Mouse (Mus musculus) embryonic fibroblast, embryonic 13.5 days (primary cell): Measurements from ENCODE around the gene Pear1. TPM values are rescaled to one million over a fixed set of nuclear protein-coding genes. Genes with fewer than 3 reads are reported as not detected.

Source experiments
- H3K27ac ChIP-seq: 2 replicates; pipeline ENCODE4 v1.5.1; 2012; ENCODE audit warnings: low read length, control low read depth, inconsistent platforms; ENCODE audit not compliant: insufficient read depth
- H3K4me1 ChIP-seq: 2 replicates; pipeline ENCODE4 v1.6.1; 2011; ENCODE audit warnings: low read length; ENCODE audit not compliant: control insufficient read depth, insufficient read depth
- H3K4me3 ChIP-seq: 2 replicates; pipeline ENCODE4 v1.5.1; 2011; ENCODE audit warnings: mild to moderate bottlenecking, control low read depth, low read length; ENCODE audit not compliant: insufficient read depth
- CTCF ChIP-seq: IDR thresholded peaks from 2 replicates; pipeline ENCODE4 v1.5.1; 2011; ENCODE audit warnings: mild to moderate bottlenecking, control low read depth, low read length, moderate library complexity, borderline replicate concordance; ENCODE audit not compliant: insufficient read depth
- POLR2A ChIP-seq: IDR thresholded peaks from 2 replicates; pipeline ENCODE4 v1.6.1; 2011; ENCODE audit warnings: low read depth, mild to moderate bottlenecking, control low read depth, low read length, moderate library complexity
- polyA plus RNA-seq: library from polyadenylated mRNA; stranded (reverse); fragments of >200 nt; gene quantifications from 2 replicates; pipeline ENCODE4 v1.2.4, GENCODE M21; 2011; ENCODE audit warnings: low read depth; ENCODE audit not compliant: missing spikeins, insufficient read length

The Pear1 gene
- polyA plus RNA-seq, 1 experiment, result 74.0 TPM

- no peak overlapping the region for H3K27ac ChIP-seq
Observed at GRCm38 (mm10) chr3:87789768-87790167, 34.3 kb downstream of the Pear1 start.

GRCm38 (mm10) chr3:87789248-87789647 lies 34.9 kb downstream of the Pear1 start:
- Histone ChIP-seq H3K27ac (no peak overlapping the region), H3K4me3 (no peak overlapping the region), H3K4me1 (no peaks in the 10 kb centered on the region)
- TF ChIP-seq CTCF, result no peak
- TF ChIP-seq POLR2A, result no peak

More at GRCm38 (mm10) chr3:87789768-87790167, 34.3 kb downstream of the Pear1 start:
- Histone ChIP-seq H3K4me1 (no peaks in the 10 kb centered on the region), H3K4me3 (no peak overlapping the region)
- no peak for TF ChIP-seq POLR2A
- no peak for TF ChIP-seq CTCF

DNA sequence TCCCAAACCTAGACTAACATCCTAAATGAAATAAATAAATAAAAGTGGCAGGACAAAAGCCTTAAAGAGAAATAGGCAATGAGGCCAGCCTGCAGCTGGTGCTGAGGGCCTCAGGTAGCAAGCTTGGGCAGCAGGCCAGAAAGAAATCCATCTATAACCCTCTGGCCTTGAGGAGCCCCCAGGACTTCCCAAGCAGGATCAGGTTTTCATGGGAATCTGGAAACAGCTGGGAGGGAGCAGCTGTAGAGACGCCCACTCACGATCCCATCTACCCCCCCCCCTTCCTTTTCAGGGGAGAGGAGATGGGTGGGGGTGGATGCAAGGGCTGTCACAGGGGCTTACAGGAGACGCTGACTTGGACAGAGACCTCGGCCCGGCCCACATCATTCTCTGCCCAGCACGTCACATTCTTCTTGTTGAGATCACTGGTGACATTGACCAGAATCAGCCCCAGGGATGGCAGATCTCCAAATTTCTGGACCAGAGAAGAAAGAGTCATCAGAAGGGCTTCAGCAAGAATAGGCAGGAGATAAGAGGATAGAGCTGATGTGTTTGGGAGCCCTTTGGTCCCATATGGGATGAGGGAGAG lies 38.4 kb downstream of the Pear1 start:
- Histone ChIP-seq H3K4me1 (no peaks in the 10 kb centered on the region), H3K4me3 (no peak overlapping the region), H3K27ac (no peak overlapping the region)
- TF ChIP-seq POLR2A (no peak), CTCF (no peak)

- Histone ChIP-seq H3K4me1 (no peaks in the 10 kb centered on the region), H3K27ac (no peak overlapping the region), H3K4me3 (no peak overlapping the region)
- no peak for TF ChIP-seq POLR2A
- no peak for TF ChIP-seq CTCF
Observed at GRCm38 (mm10) chr3:87785156-87785555, 39.0 kb downstream of the Pear1 start.

- H3K4me3 ChIP-seq, result no peak overlapping the region
- TF ChIP-seq CTCF, result no peak
- TF ChIP-seq POLR2A, result no peak
- no peak overlapping the region for H3K27ac ChIP-seq
- no peaks in the 10 kb centered on the region for H3K4me1 ChIP-seq
Observed at GRCm38 (mm10) chr3:87783282-87784023, 40.7 kb downstream of the Pear1 start.

DNA sequence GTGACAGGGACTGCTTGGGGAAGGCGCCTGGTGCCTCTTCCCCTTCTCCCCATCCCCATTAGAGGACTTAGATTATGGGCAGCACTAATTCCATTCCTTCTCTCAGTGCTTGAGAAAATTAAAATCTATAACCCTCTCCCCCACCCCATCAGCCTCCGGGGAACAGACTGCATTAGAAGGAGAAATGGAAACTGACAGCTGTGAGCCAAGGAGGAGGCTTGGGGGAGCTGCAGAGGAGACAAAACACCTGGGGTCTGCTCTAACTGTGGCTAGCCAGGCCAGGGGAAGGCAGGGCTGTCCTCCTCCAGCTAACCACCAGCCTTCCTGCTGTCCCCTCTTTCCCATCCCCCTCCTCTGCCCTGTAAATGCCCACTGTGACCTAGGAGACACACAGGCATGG lies 45.0 kb downstream of the Pear1 start:
- no peak overlapping the region for H3K4me3 ChIP-seq
- no peak overlapping the region for H3K27ac ChIP-seq
- no peak for TF ChIP-seq POLR2A
- TF ChIP-seq CTCF, result no peak
- no peaks in the 10 kb centered on the region for H3K4me1 ChIP-seq

GRCm38 (mm10) chr3:87778283-87778682 lies 45.8 kb downstream of the Pear1 start:
- TF ChIP-seq CTCF (no peak), POLR2A (no peak)
- no peak overlapping the region for H3K4me3 ChIP-seq

DNA sequence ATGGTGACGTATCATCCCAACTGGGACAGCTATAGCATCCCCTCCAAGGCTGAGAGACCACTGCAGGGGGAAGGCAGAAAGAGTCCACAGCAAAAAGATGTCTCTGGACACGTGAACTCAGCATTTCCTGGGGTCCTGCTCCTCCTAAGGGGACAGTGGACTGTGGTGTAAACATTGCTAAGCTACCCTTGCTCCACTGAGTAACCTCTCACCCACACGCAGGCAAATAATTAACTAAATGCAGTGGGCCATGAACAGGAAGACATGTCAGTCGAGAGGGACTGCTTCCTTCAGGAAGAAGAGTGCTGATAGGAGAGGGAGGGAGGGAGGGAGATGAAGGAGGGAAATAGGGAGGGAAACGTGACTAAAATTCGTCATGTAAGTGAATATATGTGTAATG lies 53.0 kb downstream of the Pear1 start:
- no peak overlapping the region for H3K27ac ChIP-seq
- no peak overlapping the region for H3K4me3 ChIP-seq
- TF ChIP-seq POLR2A (no peak), CTCF (no peak)
- H3K4me1 ChIP-seq, result 0 out of 2 replicates have a peak, but pooled peaks cover 5% of the 10 kb centered on the region

More at GRCm38 (mm10) chr3:87778283-87778682, 45.8 kb downstream of the Pear1 start:
- Histone ChIP-seq H3K27ac (no peak overlapping the region), H3K4me1 (no peaks in the 10 kb centered on the region)

GRCm38 (mm10) chr3:87770280-87770679 lies 53.8 kb downstream of the Pear1 start:
- no peak overlapping the region for H3K27ac ChIP-seq
- 0 out of 2 replicates have a peak, but pooled peaks cover 6% of the 10 kb centered on the region for H3K4me1 ChIP-seq
- no peak overlapping the region for H3K4me3 ChIP-seq
- TF ChIP-seq CTCF (no peak), POLR2A (no peak)

DNA sequence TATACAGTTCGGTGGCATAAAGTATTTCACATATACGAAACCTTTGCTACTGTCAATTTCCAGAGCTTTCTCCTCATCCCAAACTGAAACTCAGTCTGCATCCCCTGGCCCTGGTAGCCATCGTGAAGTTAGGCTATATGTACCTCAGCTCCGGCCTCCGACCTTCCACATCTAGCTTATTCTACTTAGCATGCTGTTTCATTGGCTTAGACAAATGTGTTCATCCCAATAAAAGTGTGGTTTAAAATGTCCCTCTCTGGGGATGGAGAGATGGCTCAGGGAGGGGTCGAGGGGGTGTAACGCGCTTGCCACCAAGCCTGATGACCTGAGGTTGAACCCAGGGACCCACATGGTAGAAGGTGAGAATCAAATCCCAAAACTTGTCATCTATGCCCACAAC lies 54.6 kb downstream of the Pear1 start:
- TF ChIP-seq CTCF (no peak), POLR2A (no peak)
- Histone ChIP-seq H3K4me3 (no peak overlapping the region), H3K4me1 (peaks cover 9% of the 10 kb centered on the region), H3K27ac (no peak overlapping the region)
